Mouse (Mus musculus) left cerebral cortex, postnatal 25 days (tissue): ENCODE measurements around the gene Parn. TPM values are rescaled to one million over a fixed set of nuclear protein-coding genes. Genes with fewer than 3 reads are reported as not detected.
"Not testable (repeated sequence)": the region's sequence is repeated elsewhere in the genome, so short reads cannot be mapped to it uniquely, and the experiment has no call there.

Experiments used
- DNase-seq, 2 experiments: peaks; one replicate each; pipeline ENCODE4 v3.0.0; 2022; ENCODE audit warnings: low spot score in 2 of 2, mixed read lengths in 1 of 2
- intact Hi-C: fragments of 180-260 bp; cut with DNase I; formaldehyde crosslinking; loops from one replicate; pipeline ENCODE4 v1.15.1; 2025
- total RNA-seq, 2 experiments: library from RNA; stranded (reverse); gene quantifications; 2 replicates each; pipeline ENCODE4 v1.2.3; 2021

Parn gene
- 10 to 100 TPM; 22.9 to 23.8 TPM for total RNA-seq

GRCm38 (mm10) chr16:13667878-13668343 is at the start of gene Parn:
Gene Parn, minus strand, starts transcription at chr16:13668170.
- intact Hi-C loops = no loop called here
- DNase-seq = peak; percentile 97 to 98

- intact Hi-C loops = no loop called here
- no peak for DNase-seq
These were observed 49.0 kb upstream of the Parn start for GRCm38 (mm10) chr16:13716821-13717553.

GRCm38 (mm10) chr16:13714910-13715309 is 46.9 kb upstream of the Parn start:
- DNase-seq = no peak
- intact Hi-C loops = no loop called here

GRCm38 (mm10) chr16:13704676-13705075 is 36.7 kb upstream of the Parn start:
- intact Hi-C loops = no loop called here
- DNase-seq = no peak

- no peak for DNase-seq
- intact Hi-C loops = no loop called here
These were observed 34.2 kb upstream of the Parn start for GRCm38 (mm10) chr16:13702184-13702583.

GRCm38 (mm10) chr16:13698998-13699397 is 31.0 kb upstream of the Parn start:
- intact Hi-C loops = no loop called here
- no peak for DNase-seq

- no peak for DNase-seq
- intact Hi-C loops = no loop called here
These were observed 10.8 kb upstream of the Parn start for GRCm38 (mm10) chr16:13678601-13679319.

GRCm38 (mm10) chr16:13674511-13674910 is 6.5 kb upstream of the Parn start:
- intact Hi-C loops = no loop called here
- DNase-seq = no peak

- intact Hi-C loops = no loop called here
These were observed 5.1 kb upstream of the Parn start for GRCm38 (mm10) chr16:13673114-13673513.

GRCm38 (mm10) chr16:13672386-13672898 is 4.5 kb upstream of the Parn start:
- intact Hi-C loops = no loop called here
- peak; percentile 24 to 33 for DNase-seq

More at GRCm38 (mm10) chr16:13673114-13673513, 5.1 kb upstream of the Parn start:
- DNase-seq = no peak

GRCm38 (mm10) chr16:13671685-13672385 is 3.9 kb upstream of the Parn start, which contains the start of the genes Bfar and 3110001I22Rik:
Gene Bfar, plus strand, starts transcription at chr16:13671858.
Gene 3110001I22Rik, plus strand, starts transcription at chr16:13671929.
- intact Hi-C loops = no loop called here
- peak; percentile 87 to 93 for DNase-seq

GRCm38 (mm10) chr16:13670896-13671295 is 2.9 kb upstream of the Parn start:
- DNase-seq, intact Hi-C loops: not testable (repeated sequence)

GRCm38 (mm10) chr16:13669282-13669681 is 1.3 kb upstream of the Parn start:
- no peak for DNase-seq
- intact Hi-C loops = no loop called here

GRCm38 (mm10) chr16:13668402-13669108 is 585 bp upstream of the Parn start:
- intact Hi-C loops = no loop called here
- no peak for DNase-seq

GRCm38 (mm10) chr16:13660736-13661135 is 7.2 kb downstream of the Parn start:
- no peak for DNase-seq
- intact Hi-C loops = no loop called here

- intact Hi-C loops = no loop called here
These were observed 9.1 kb downstream of the Parn start for GRCm38 (mm10) chr16:13658886-13659285.

GRCm38 (mm10) chr16:13645930-13646329 is 22.0 kb downstream of the Parn start:
- intact Hi-C loops = no loop called here
- no peak for DNase-seq

More at GRCm38 (mm10) chr16:13658886-13659285, 9.1 kb downstream of the Parn start:
- DNase-seq = no peak

- intact Hi-C loops = no loop called here
- no peak for DNase-seq
These were observed 23.5 kb downstream of the Parn start for GRCm38 (mm10) chr16:13644474-13644873.

- DNase-seq = no peak
- intact Hi-C loops = no loop called here
These were observed 27.9 kb downstream of the Parn start for GRCm38 (mm10) chr16:13640064-13640463.
